Mouse (Mus musculus) ovary, postnatal 36 days (tissue): ENCODE results near the gene Sec24d.
"Not testable (repeated sequence)": the region's sequence is repeated elsewhere in the genome, so short reads cannot be mapped to it uniquely, and the experiment has no call there.

Source experiments
- DNase-seq: peaks from one replicate; pipeline ENCODE4 v3.0.0; 2022; ENCODE audit warnings: low spot score, mixed read lengths

Gene Sec24d

GRCm38 (mm10) chr3:123338666-123339195, 71.5 kb downstream of the Sec24d start:
- no peak for DNase-seq

GRCm38 (mm10) chr3:123341049-123341448, 73.8 kb downstream of the Sec24d start:
- DNase-seq: no peak

- no peak for DNase-seq
These were observed 76.4 kb downstream of the Sec24d start for GRCm38 (mm10) chr3:123343690-123344089.

- no peak for DNase-seq
These were observed 81.0 kb downstream of the Sec24d start for GRCm38 (mm10) chr3:123348080-123348802.

DNA sequence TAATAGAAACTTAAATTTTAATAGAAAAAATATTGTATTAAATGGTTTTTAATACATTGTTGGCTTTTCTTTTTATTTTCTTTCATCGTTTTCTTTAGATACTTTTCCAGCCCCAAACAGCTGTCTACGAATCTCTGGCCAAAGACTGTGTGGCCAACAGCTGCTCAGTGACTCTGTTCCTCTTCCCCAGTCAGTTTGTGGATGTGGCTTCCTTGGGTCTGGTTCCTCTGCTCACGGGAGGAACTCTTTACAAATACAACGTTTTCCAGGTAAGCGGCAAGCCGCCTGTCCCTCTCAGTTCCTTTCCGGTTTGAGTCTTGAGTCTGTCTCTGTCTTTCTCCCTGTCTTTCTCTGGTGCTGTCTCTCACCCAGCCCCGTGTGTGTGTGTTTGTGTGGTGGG, 83.3 kb downstream of the Sec24d start:
- no peak for DNase-seq

- DNase-seq: no peak
These were observed 84.3 kb downstream of the Sec24d start for GRCm38 (mm10) chr3:123351519-123351918.

DNA sequence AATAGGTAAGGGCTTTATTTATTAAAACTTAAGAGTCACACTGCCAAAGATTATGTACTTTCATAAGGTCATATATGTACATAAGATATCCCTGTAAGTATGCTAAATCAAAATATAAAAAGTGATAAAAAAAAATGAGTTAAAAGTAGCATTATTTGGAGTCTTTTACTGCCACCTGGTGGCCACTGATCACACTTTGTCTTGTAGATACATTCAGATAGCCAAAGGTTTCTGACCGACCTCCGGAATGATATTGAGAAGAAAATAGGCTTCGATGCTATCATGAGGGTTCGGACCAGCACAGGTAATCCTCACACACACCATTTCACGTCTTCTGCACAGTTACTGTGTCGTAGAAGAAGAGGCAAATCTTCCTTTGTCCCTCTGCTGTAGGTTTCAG, 85.9 kb downstream of the Sec24d start:
- no peak for DNase-seq

DNA sequence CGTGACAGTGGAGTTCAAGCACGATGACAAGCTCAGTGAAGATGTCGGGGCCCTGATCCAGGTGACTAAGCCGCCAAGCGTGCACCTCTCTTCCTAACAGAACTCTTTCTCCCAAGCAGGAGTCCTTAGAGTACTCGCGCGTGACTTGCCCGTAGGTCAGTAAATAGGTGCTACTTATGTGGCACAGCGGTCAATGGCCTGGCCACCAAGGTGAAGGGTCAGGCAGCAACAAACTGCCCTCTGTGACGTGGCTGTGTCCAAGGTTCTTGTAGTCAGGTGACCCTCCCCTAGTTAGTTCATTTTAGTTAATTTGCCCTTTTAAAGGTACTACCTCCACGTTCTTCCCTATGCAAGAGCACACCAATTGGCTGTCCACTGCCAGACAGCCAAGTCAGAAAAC, 86.4 kb downstream of the Sec24d start:
- DNase-seq: no peak

DNA sequence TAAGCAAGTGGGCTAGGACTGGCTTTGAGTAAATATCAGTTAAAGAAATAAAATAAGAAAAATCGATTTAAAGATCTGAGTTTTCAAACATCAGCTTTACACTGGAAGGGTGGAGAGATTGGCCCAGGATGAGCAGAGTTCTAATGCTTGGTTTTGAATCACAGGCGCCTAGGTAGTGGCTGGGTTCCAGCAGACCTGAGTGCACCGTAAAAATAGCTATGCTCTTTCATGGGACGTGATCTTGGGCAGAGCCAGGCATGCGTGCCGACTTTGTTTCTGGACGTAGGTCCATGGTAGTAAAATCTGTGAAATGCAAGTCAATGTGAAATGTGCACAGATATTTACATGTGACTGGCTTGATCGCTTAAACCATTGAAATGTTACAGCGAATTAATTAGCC, 87.1 kb downstream of the Sec24d start:
- no peak for DNase-seq

GRCm38 (mm10) chr3:123356377-123356991, 89.2 kb downstream of the Sec24d start:
- DNase-seq: no peak

- DNase-seq: not testable (repeated sequence)
These were observed 99.6 kb downstream of the Sec24d start for GRCm38 (mm10) chr3:123366820-123367219.

- DNase-seq: no peak
These were observed 101.9 kb downstream of the Sec24d start for GRCm38 (mm10) chr3:123369161-123369560.

- no peak for DNase-seq
These were observed 103.7 kb downstream of the Sec24d start for GRCm38 (mm10) chr3:123370927-123371326.

DNA sequence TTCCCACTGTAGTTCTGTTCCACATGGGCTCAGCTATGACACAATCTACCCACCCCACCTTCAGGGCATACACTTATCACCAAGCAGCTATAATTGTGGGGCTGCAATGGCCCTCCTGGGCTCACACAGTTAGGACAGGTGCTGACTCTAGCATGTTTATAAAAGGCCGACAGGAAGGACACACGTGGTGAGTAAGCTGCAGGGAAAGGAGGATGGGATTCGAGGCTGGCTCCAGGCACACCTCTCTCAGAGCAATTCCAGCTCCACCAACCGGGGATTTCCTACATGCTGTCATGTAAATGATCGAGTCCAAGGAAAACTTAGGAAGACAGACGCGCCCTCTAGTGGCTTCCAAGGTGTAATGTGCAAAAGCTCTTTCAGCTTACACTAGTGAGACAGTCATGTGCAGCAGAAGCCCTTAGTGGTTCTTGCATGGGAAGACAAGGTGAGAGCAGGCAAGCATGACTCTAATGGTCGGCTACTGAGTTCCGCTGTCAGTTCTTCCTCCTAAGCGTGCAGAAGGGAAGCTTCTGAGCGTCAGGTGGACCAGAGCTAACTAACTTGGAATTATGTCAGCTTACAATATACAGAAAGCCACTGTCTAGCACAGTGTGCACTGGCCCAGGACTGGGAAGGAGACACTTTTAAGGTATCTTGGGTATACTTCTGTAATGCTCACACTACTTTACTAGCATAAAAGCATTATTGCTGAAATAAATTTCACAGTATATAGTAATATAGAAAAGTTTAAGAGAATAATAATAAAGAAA, 104.7 kb downstream of the Sec24d start:
- peak; percentile 50 for DNase-seq

GRCm38 (mm10) chr3:123376562-123376961, 109.3 kb downstream of the Sec24d start:
- no peak for DNase-seq

- DNase-seq: no peak
These were observed 117.2 kb downstream of the Sec24d start for GRCm38 (mm10) chr3:123384435-123384834.

- DNase-seq: no peak
These were observed 117.8 kb downstream of the Sec24d start for GRCm38 (mm10) chr3:123385118-123385485.

DNA sequence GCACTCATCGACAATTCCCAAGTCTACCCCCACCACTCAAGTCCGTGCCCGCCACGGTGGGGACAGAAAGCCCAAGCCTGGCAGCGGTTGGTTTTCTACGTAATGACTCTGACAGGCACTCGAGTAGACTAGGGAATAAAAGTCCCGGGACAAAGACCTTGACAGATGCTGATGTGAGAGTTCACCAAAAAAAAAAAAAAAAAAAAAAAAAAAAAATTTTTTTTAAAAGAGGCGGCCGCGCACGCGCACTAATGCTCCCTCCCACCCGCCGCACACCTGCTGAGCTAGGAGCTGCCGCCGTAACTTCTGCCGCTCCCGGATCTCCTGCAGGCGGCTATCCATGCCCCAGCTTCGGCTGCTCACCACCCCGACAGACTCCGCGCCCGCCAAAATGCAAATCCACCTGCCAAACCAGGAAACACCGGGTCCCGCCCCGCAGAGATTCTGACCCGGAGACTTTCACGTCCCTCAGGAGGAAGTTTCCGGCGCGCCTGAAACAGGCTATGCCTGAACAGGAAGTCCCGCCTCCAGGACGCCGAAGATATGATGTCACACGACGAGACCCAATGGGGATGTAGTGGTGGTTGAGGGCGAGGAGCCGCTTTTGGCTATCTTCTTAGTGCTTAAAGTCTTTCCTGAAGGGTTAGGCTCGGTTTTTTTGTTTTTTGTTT, 118.4 kb downstream of the Sec24d start, which contains the start of gene Mettl14:
Gene Mettl14, minus strand, starts transcription at position 623 of the 671 bp plus-strand sequence.
- peak; percentile 92 for DNase-seq

DNA sequence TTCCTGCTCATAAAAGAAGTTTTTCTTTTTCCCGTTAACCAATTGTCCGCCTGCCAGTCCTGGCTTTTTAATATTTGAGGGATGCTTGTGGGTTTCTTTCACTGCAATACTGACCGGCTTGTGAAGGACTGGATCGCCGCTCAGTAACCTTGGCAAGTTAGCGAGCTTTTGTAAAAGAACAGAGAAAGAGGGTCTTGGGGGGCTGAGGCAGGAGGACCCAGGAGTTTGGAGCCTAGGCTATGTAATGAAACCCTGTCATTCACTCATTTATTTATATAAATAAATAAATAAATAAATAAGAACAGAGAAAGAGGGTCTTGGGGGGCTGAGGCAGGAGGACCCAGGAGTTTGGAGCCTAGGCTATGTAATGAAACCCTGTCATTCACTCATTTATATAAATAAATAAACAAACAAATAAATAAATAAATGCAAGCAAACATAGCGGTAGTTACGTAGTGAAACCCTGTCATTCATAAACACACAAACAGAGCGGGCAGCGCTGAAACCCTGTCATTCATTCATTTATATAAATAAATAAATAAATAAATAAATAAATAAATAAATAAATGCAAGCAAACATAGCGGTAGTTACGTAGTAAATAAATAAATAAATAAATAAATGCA, 119.0 kb downstream of the Sec24d start:
- not testable (repeated sequence) for DNase-seq

- no peak for DNase-seq
These were observed 123.9 kb downstream of the Sec24d start for GRCm38 (mm10) chr3:123391180-123391579.

DNA sequence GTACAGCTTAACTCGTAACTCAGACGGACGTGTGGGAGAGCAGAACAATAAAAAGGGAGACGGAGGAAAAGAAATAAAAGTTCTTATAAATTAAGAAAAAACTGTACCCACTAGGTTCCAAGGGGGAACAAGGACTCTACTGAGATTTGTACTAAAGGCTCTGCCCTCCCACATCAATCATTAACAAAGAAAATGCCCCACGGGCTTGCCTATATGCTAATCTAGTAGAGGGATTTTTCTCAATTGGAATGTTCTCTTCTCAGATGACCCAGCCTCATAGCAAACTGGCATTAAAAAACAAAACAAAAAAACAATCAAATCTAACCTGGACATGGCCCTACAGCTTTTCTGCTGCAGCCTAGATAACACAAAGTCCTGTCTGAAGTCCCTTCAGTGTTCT, 128.4 kb downstream of the Sec24d start:
- DNase-seq: no peak
